Mouse (Mus musculus) heart, postnatal 0 days (tissue): ENCODE measurements around the gene Creb5. TPM values are rescaled to one million over a fixed set of nuclear protein-coding genes. Genes with fewer than 3 reads are reported as not detected.

Experiments used
- ATAC-seq: fragments of 200-750 bp; cut with Nextera tagmentation; 2 replicates; pipeline ENCODE4 v1.8.0; 2017; ENCODE audit warnings: low read depth, moderate number of reproducible peaks, moderate library complexity; ENCODE audit not compliant: insufficient read depth
- DNase-seq: peaks from one replicate; pipeline ENCODE4 v3.0.0-alpha.2; 2016; ENCODE audit warnings: low spot score
- H3K27ac ChIP-seq: fragments of 300-500 bp; sonication (generic); 2 replicates; pipeline ENCODE4 v1.5.1; 2014; ENCODE audit warnings: low read depth, mild to moderate bottlenecking
- H3K27me3 ChIP-seq: fragments of 300-500 bp; sonication (generic); 2 replicates; pipeline ENCODE4 v1.6.1; 2014; ENCODE audit warnings: low read length, mixed read lengths; ENCODE audit not compliant: control insufficient read depth, insufficient read depth
- H3K36me3 ChIP-seq: fragments of 300-500 bp; sonication (generic); replicated peaks from 2 replicates; pipeline ENCODE4 v1.6.1; 2014; ENCODE audit warnings: low read length, mixed read lengths; ENCODE audit not compliant: control insufficient read depth, insufficient read depth
- H3K4me1 ChIP-seq: fragments of 300-500 bp; sonication (generic); 2 replicates; pipeline ENCODE4 v1.6.1; 2014; ENCODE audit warnings: antibody characterized with exemption; ENCODE audit not compliant: control insufficient read depth, insufficient read depth
- H3K4me2 ChIP-seq: fragments of 300-500 bp; sonication (generic); 2 replicates; pipeline ENCODE4 v1.6.1; 2014; ENCODE audit warnings: low read depth, mild to moderate bottlenecking, low read length, moderate library complexity
- H3K4me3 ChIP-seq: fragments of 300-500 bp; sonication (generic); 2 replicates; pipeline ENCODE4 v1.5.1; 2014; ENCODE audit warnings: low read depth, low read length
- H3K9ac ChIP-seq: fragments of 300-500 bp; sonication (generic); replicated peaks from 2 replicates; pipeline ENCODE4 v1.6.1; 2014; ENCODE audit warnings: low read depth, low read length, mixed read lengths
- H3K9me3 ChIP-seq: fragments of 300-500 bp; sonication (generic); replicated peaks from 2 replicates; pipeline ENCODE4 v1.6.1; 2016; ENCODE audit warnings: low read length; ENCODE audit not compliant: control insufficient read depth
- CTCF ChIP-seq: IDR thresholded peaks from 2 replicates; pipeline ENCODE4 v1.5.1; 2016; ENCODE audit warnings: antibody characterized with exemption, control low read depth, low read depth
- EP300 ChIP-seq: IDR thresholded peaks from 2 replicates; pipeline ENCODE4 v1.6.1; 2016; ENCODE audit warnings: antibody characterized with exemption, low read depth
- WGBS: fragments of 180-500 bp; shearing (Covaris S2); extraction: QIAGEN DNeasy Blood & Tissue Kit; methylation state at CpG from one replicate; pipeline ENCODE4 v1.1.7; 2014; 5-methylcytosine and 5-hydroxymethylcytosine counted together
- polyA plus RNA-seq: library from polyadenylated mRNA; unstranded; fragments of >200 nt; fragmentation: Nextera tagmentation; extraction: Ambion mirVana; gene quantifications from 2 replicates; pipeline ENCODE4 v1.2.1, GENCODE M21; 2015
- total RNA-seq: library from RNA; depleted of rRNA; stranded (reverse); fragments of >200 nt; gene quantifications from 2 replicates; pipeline ENCODE4 v1.2.3, GENCODE M21; 2014; ENCODE audit warnings: low replicate concordance

Gene Creb5
- total and polyA plus RNA-seq, 2 experiments from 2014 or later = 13.5 to 17.8 TPM

GRCm38 (mm10) chr6:53635453-53635852, 348.4 kb downstream of the Creb5 start:
- H3K27me3 ChIP-seq = no peaks in the 10 kb centered on the region
- no peak for TF ChIP-seq CTCF
- TF ChIP-seq EP300 = no peak
- H3K9ac ChIP-seq = no peak overlapping the region
- no peak overlapping the region for H3K4me3 ChIP-seq
- no peak overlapping the region for H3K4me2 ChIP-seq
- 88% methylated on average over 7 of the region's 7 CpGs for WGBS
- H3K9me3 ChIP-seq = no peaks in the 10 kb centered on the region
- H3K4me1 ChIP-seq = no peaks in the 10 kb centered on the region
- no peak overlapping the region for H3K27ac ChIP-seq
- ATAC-seq (no peak), DNase-seq (no peak)
- H3K36me3 ChIP-seq = 0 out of 2 replicates have a peak, but pooled peaks cover 4% of the 10 kb centered on the region

- 82% methylated on average over 13 of the region's 13 CpGs for WGBS
- DNase-seq = no peak
- no peaks in the 10 kb centered on the region for H3K4me1 ChIP-seq
- no peaks in the 10 kb centered on the region for H3K9me3 ChIP-seq
- H3K9ac ChIP-seq = no peak overlapping the region
- TF ChIP-seq CTCF (no peak), EP300 (no peak)
- H3K27ac ChIP-seq = no peak overlapping the region
- H3K27me3 ChIP-seq = no peaks in the 10 kb centered on the region
- ATAC-seq = no peak
- no peak overlapping the region for H3K4me2 ChIP-seq
- 0 out of 2 replicates have a peak, but pooled peaks cover 12% of the 10 kb centered on the region for H3K36me3 ChIP-seq
- H3K4me3 ChIP-seq = no peak overlapping the region
Observed at GRCm38 (mm10) chr6:53637356-53638351, 350.6 kb downstream of the Creb5 start.

GRCm38 (mm10) chr6:53641633-53642605, 354.8 kb downstream of the Creb5 start:
- DNase-seq (no peak), ATAC-seq (no peak)
- TF ChIP-seq EP300 = no peak
- no peak for TF ChIP-seq CTCF
- Histone ChIP-seq H3K9ac (no peak overlapping the region), H3K9me3 (no peaks in the 10 kb centered on the region), H3K4me3 (no peak overlapping the region), H3K4me2 (no peak overlapping the region), H3K27me3 (no peaks in the 10 kb centered on the region), H3K4me1 (no peaks in the 10 kb centered on the region), H3K36me3 (0 out of 2 replicates have a peak, but pooled peaks cover 16% of the 10 kb centered on the region), H3K27ac (no peak overlapping the region)
- 92% methylated on average over 30 of the region's 30 CpGs for WGBS

- DNase-seq (no peak), ATAC-seq (no peak)
Observed at GRCm38 (mm10) chr6:53642826-53643356, 355.8 kb downstream of the Creb5 start.

GRCm38 (mm10) chr6:53643481-53643880, 356.4 kb downstream of the Creb5 start:
- DNase-seq = no peak
- H3K9ac ChIP-seq = no peak overlapping the region
- H3K4me2 ChIP-seq = no peak overlapping the region
- no peaks in the 10 kb centered on the region for H3K9me3 ChIP-seq
- no peak for ATAC-seq
- TF ChIP-seq EP300 = no peak
- TF ChIP-seq CTCF = no peak
- 59% methylated on average over 5 of the region's 5 CpGs for WGBS
- H3K27ac ChIP-seq = no peak overlapping the region
- H3K27me3 ChIP-seq = no peaks in the 10 kb centered on the region
- H3K4me1 ChIP-seq = no peaks in the 10 kb centered on the region
- 0 out of 2 replicates have a peak, but pooled peaks cover 16% of the 10 kb centered on the region for H3K36me3 ChIP-seq
- H3K4me3 ChIP-seq = no peak overlapping the region

More at GRCm38 (mm10) chr6:53642826-53643356, 355.8 kb downstream of the Creb5 start:
- 82% methylated on average over 7 of the region's 7 CpGs for WGBS
- H3K27me3 ChIP-seq = no peaks in the 10 kb centered on the region
- no peak overlapping the region for H3K4me3 ChIP-seq
- H3K36me3 ChIP-seq = 0 out of 2 replicates have a peak, but pooled peaks cover 16% of the 10 kb centered on the region
- no peak overlapping the region for H3K4me2 ChIP-seq
- H3K4me1 ChIP-seq = no peaks in the 10 kb centered on the region
- H3K9me3 ChIP-seq = no peaks in the 10 kb centered on the region
- no peak overlapping the region for H3K27ac ChIP-seq
- no peak overlapping the region for H3K9ac ChIP-seq
- TF ChIP-seq CTCF = no peak
- TF ChIP-seq EP300 = no peak
